Mouse (Mus musculus) hematopoietic stem cell, adult 5-6 weeks (primary cell): ENCODE measurements around the gene Adamts7. TPM values are rescaled to one million over a fixed set of nuclear protein-coding genes. Genes with fewer than 3 reads are reported as not detected.

ENCODE experiments used
- ATAC-seq, 2 experiments: fragments of 125-278 bp in 1 of 2; replicated peaks in 1 of 2; 2 replicates each; pipeline ENCODE4 v1.8.0; 2016 to 2017; ENCODE audit warnings: inconsistent platforms in 2 of 2, mild to moderate bottlenecking in 2 of 2, moderate number of reproducible peaks in 2 of 2, low read depth in 1 of 2, moderate TSS enrichment in 1 of 2; ENCODE audit not compliant: low FRiP score in 2 of 2, poor library complexity in 2 of 2, severe bottlenecking in 2 of 2, insufficient read depth in 1 of 2, low TSS enrichment in 1 of 2
- total RNA-seq: library from RNA; stranded (forward); fragments of 172-1452, 232-1000 nt; gene quantifications from 2 replicates; pipeline ENCODE4 v1.2.3, GENCODE M21; 2017

The Adamts7 gene
- total RNA-seq, 1 experiment from 2014 or later: not detected

GRCm38 (mm10) chr9:90184116-90184515, 21.2 kb downstream of the Adamts7 start:
- ATAC-seq: no peak

- ATAC-seq: no peak
Observed at GRCm38 (mm10) chr9:90185356-90185910, 22.6 kb downstream of the Adamts7 start.

GRCm38 (mm10) chr9:90188893-90189292, 26.0 kb downstream of the Adamts7 start:
- ATAC-seq: no peak

- no peak for ATAC-seq
Observed at GRCm38 (mm10) chr9:90189391-90189790, 26.5 kb downstream of the Adamts7 start.

- no peak for ATAC-seq
Observed at GRCm38 (mm10) chr9:90195000-90195399, 32.1 kb downstream of the Adamts7 start.

- ATAC-seq: no peak
Observed at GRCm38 (mm10) chr9:90196262-90196661, 33.4 kb downstream of the Adamts7 start.

- ATAC-seq: no peak
Observed at GRCm38 (mm10) chr9:90197116-90197665, 34.3 kb downstream of the Adamts7 start.

- ATAC-seq: no peak
Observed at GRCm38 (mm10) chr9:90197866-90198383, 35.1 kb downstream of the Adamts7 start.

- no peak for ATAC-seq
Observed at GRCm38 (mm10) chr9:90198531-90199449, 35.9 kb downstream of the Adamts7 start.

- no peak for ATAC-seq
Observed at GRCm38 (mm10) chr9:90199611-90200010, 36.7 kb downstream of the Adamts7 start.

- no peak for ATAC-seq
Observed at GRCm38 (mm10) chr9:90200501-90200900, 37.6 kb downstream of the Adamts7 start.

- no peak for ATAC-seq
Observed at GRCm38 (mm10) chr9:90201096-90201495, 38.2 kb downstream of the Adamts7 start.

- no peak for ATAC-seq
Observed at GRCm38 (mm10) chr9:90201541-90201940, 38.7 kb downstream of the Adamts7 start.

- ATAC-seq: no peak
Observed at GRCm38 (mm10) chr9:90203233-90203632, 40.4 kb downstream of the Adamts7 start.

GRCm38 (mm10) chr9:90204396-90204915, 41.6 kb downstream of the Adamts7 start:
- no peak for ATAC-seq

- ATAC-seq: peak; percentile 61 to 62; a peak in 2 of 4 replicates
Observed at GRCm38 (mm10) chr9:90206500-90206899, 43.6 kb downstream of the Adamts7 start.

GRCm38 (mm10) chr9:90207808-90208207, 44.9 kb downstream of the Adamts7 start:
- no peak for ATAC-seq

- no peak for ATAC-seq
Observed at GRCm38 (mm10) chr9:90208655-90209054, 45.8 kb downstream of the Adamts7 start.
